Mouse (Mus musculus) left cerebral cortex, adult 6 months (tissue): ENCODE data around the gene Barhl2. TPM values are rescaled to one million over a fixed set of nuclear protein-coding genes. Genes with fewer than 3 reads are reported as not detected.

ENCODE experiments used
- long read RNA-seq, 2 experiments: library from polyadenylated mRNA; unstranded; transcript quantifications; one replicate each; pipeline ENCODE4 v2.0.0; 2019 to 2020
- polyA plus RNA-seq: library from polyadenylated mRNA; unstranded; fragments of <200 nt; fragmentation: Nextera tagmentation; gene quantifications from 2 replicates; pipeline ENCODE4 v1.2.3, GENCODE M21; 2021

The Barhl2 gene
- polyA plus RNA-seq, result 0.13 and 0.21 TPM in 2 replicates
- long read RNA-seq, experiment 1, result 0 reads
- long read RNA-seq, experiment 2, result 0 reads

GRCm38 (mm10) chr5:106457986-106458476 lies at the start of gene Barhl2:
Barhl2 (minus strand) TSS chr5:106458166.

Other genes starting within 250 kb of the Barhl2 start
- gene Gm17304, start 150.9 kb upstream of the Barhl2 start, polyA plus RNA-seq, result not detected in 2 replicates
- gene Zfp644, start 239.1 kb upstream of the Barhl2 start, polyA plus RNA-seq, result 40.1 and 40.8 TPM in 2 replicates